Mouse (Mus musculus): ENCODE data around the gene Olfr784. TPM values are rescaled to one million over a fixed set of nuclear protein-coding genes. Genes with fewer than 3 reads are reported as not detected.
"Not testable (repeated sequence)": the region's sequence is repeated elsewhere in the genome, so short reads cannot be mapped to it uniquely, and the experiment has no call there.

The Olfr784 gene
- total RNA-seq (2014; rRNA removed) (0.09 and 0.13 TPM in 2 replicates), polyA plus RNA-seq (2012; rRNA removed) (not detected in 2 replicates)

DNA sequence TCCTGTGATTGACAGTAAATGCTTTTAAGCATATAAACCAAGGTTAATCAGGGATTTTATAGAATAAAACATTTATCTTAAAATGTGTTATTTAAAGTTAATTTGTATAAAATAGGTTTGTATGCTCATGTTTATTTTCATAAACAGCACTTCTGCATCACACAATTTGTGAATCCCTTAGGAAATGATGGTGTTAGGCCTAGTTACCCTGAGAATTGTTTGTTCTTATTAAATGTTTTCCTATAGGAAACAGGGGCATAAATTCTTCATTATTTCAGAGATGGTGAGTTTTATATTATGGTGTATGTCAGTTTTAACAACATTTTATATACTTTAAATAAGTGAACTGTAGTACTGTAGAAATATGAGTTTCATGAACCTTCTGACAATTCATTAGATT lies at the start of gene Olfr784:
TSS of gene Olfr784 (plus strand) at position 301 of the 400 bp plus-strand sequence.
- no peak for DNase-seq (ENCODE audit: extremely low read depth, low read depth, low spot score)
- Histone ChIP-seq H3K36me3 (ENCODE audit: control insufficient read depth, insufficient read depth, low read length) (no peaks in the 10 kb centered on the region), H3K27me3 (ENCODE audit: control insufficient read depth, insufficient read depth, low read length) (no peaks in the 10 kb centered on the region), H3K79me2 (ENCODE audit: control insufficient read depth, insufficient read depth, low read length) (no peaks in the 10 kb centered on the region), H3K4me1 (ENCODE audit: control insufficient read depth, insufficient read depth, low read length) (no peaks in the 10 kb centered on the region), H3K27ac (replicated peaks; ENCODE audit: insufficient read depth, low read depth, low read length) (no peak within 1 kb of the TSS), H3K4me3 (ENCODE audit: insufficient read depth, low read depth, low read length) (no peak within 1 kb of the TSS), H3K9ac (ENCODE audit: low read depth, low read length) (no peak within 1 kb of the TSS)
- TF ChIP-seq POLR2A (IDR thresholded peaks at IDR 0.05; ENCODE audit: extremely low read depth, insufficient read depth, low read length) (no peak), CTCF (IDR thresholded peaks at IDR 0.05; ENCODE audit: low read depth, low read length) (no peak)

DNA sequence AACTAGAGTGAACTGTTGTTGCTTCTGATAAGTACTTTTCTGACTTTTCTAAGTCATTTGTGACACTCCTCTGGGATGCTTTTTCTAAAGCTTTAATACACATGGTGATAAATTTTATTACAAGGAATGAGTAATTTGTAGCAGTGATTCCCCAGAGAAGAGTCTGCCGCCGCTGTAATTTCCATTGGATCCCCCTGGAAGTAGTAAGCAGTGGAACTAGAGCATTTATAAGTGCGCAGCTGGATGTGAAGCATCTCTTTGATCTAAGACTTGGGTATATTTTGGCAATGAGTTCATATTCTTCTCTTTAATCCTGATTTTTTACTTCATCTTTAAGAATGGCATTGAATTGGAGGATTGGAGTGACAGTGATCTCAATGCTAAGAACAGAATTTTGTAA lies 35.3 kb upstream of the Olfr784 start, which contains the start of gene Olfr782:
TSS of gene Olfr782 (plus strand) at position 301 of the 400 bp plus-strand sequence.
- no peaks in the 10 kb centered on the region for H3K4me1 ChIP-seq (ENCODE audit: control insufficient read depth, insufficient read depth, low read length)
- H3K27me3 ChIP-seq (ENCODE audit: control insufficient read depth, insufficient read depth, low read length): no peaks in the 10 kb centered on the region
- WGBS: 81% methylated on average over 3 of the region's 3 CpGs
- no peak for TF ChIP-seq CTCF (IDR thresholded peaks at IDR 0.05; ENCODE audit: low read depth, low read length)
- TF ChIP-seq POLR2A (IDR thresholded peaks at IDR 0.05; ENCODE audit: extremely low read depth, insufficient read depth, low read length): no peak
- no peaks in the 10 kb centered on the region for H3K79me2 ChIP-seq (ENCODE audit: control insufficient read depth, insufficient read depth, low read length)
- H3K4me3 ChIP-seq (ENCODE audit: insufficient read depth, low read depth, low read length): no peak within 1 kb of the TSS
- no peak within 1 kb of the TSS for H3K9ac ChIP-seq (ENCODE audit: low read depth, low read length)
- no peaks in the 10 kb centered on the region for H3K36me3 ChIP-seq (ENCODE audit: control insufficient read depth, insufficient read depth, low read length)
- DNase-seq (ENCODE audit: extremely low read depth, low read depth, low spot score): no peak
- no peak within 1 kb of the TSS for H3K27ac ChIP-seq (replicated peaks; ENCODE audit: insufficient read depth, low read depth, low read length)

DNA sequence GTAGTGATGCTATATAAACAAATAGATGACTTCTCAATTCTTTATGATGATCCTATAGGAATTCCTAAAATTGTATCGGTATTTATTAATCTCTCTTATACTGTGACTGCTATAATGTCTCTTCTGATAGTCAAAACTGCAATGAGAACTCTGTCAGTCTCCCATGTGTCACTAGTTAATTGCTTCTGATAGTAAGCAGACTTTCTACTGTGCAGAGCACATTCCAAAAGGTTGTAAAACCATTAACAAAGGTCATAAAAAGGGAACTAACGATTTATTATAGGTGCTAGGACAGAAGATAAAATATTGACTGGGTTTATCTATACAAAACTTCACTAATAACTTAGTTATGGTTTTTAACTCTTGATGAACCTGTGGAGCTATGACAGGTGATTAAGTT lies 31.4 kb upstream of the Olfr784 start:
- H3K4me3 ChIP-seq (ENCODE audit: insufficient read depth, low read depth, low read length); H3K27ac ChIP-seq (replicated peaks; ENCODE audit: insufficient read depth, low read depth, low read length); H3K79me2 ChIP-seq (ENCODE audit: control insufficient read depth, insufficient read depth, low read length); H3K27me3 ChIP-seq (ENCODE audit: control insufficient read depth, insufficient read depth, low read length); H3K36me3 ChIP-seq (ENCODE audit: control insufficient read depth, insufficient read depth, low read length); DNase-seq (ENCODE audit: extremely low read depth, low read depth, low spot score); H3K4me1 ChIP-seq (ENCODE audit: control insufficient read depth, insufficient read depth, low read length); H3K9ac ChIP-seq (ENCODE audit: low read depth, low read length): not testable (repeated sequence)
- 59% methylated on average over 2 of the region's 2 CpGs for WGBS

DNA sequence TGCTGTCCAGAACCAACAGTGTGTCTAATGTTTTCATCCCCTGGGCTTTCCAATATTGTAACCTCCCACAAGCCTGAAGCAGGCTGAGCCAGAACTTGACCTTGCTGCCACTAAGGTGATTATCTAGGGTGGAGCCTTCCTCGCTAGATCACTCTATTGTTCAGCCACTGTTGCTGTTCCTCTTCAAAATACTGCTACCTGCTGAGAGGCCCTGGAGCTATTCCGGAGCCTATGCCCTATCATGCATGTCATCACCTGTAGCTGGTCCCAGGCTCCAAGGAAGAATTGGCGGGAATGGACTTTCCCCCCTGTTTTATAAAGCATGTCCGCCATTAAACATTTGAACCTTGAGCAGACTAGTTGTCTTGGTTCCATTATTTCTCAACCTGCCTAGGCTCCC lies 27.4 kb upstream of the Olfr784 start:
- WGBS: 84% methylated on average over 4 of the region's 4 CpGs
- not testable (repeated sequence) for DNase-seq (ENCODE audit: extremely low read depth, low read depth, low spot score)

DNA sequence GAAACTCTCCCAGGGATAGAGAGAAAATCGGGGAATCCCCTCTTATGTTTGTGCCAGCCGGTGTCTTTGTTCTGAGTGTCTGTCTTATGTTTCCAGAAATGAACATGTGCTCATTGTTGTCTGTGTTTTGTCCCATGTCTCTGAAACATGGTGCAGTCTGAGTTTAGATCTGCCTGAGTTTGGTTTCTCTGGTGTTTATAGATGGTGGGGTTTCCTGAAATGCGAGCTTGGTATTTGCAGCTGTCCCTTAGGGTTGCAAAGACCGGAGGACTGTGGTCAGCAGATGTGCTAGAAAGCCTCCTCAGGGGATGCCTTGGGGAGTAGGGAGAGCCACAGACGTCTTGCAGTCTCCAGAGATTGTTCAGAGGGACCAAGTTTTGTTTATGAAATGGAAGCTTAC lies 26.6 kb upstream of the Olfr784 start:
- Histone ChIP-seq H3K79me2 (ENCODE audit: control insufficient read depth, insufficient read depth, low read length) (no peaks in the 10 kb centered on the region), H3K4me1 (ENCODE audit: control insufficient read depth, insufficient read depth, low read length) (no peaks in the 10 kb centered on the region), H3K4me3 (ENCODE audit: insufficient read depth, low read depth, low read length) (no peak overlapping the region), H3K36me3 (ENCODE audit: control insufficient read depth, insufficient read depth, low read length) (no peaks in the 10 kb centered on the region), H3K9ac (ENCODE audit: low read depth, low read length) (no peak overlapping the region), H3K27me3 (ENCODE audit: control insufficient read depth, insufficient read depth, low read length) (no peaks in the 10 kb centered on the region), H3K27ac (replicated peaks; ENCODE audit: insufficient read depth, low read depth, low read length) (no peak overlapping the region)
- WGBS: 74% methylated on average over 5 of the region's 5 CpGs
- no peak for DNase-seq (ENCODE audit: extremely low read depth, low read depth, low spot score)
- TF ChIP-seq POLR2A (IDR thresholded peaks at IDR 0.05; ENCODE audit: extremely low read depth, insufficient read depth, low read length) (no peak), CTCF (IDR thresholded peaks at IDR 0.05; ENCODE audit: low read depth, low read length) (no peak)

More for the DNA sequence above, 27.4 kb upstream of the Olfr784 start:
- not testable (repeated sequence) for H3K36me3 ChIP-seq (ENCODE audit: control insufficient read depth, insufficient read depth, low read length); H3K9ac ChIP-seq (ENCODE audit: low read depth, low read length); H3K27ac ChIP-seq (replicated peaks; ENCODE audit: insufficient read depth, low read depth, low read length); H3K27me3 ChIP-seq (ENCODE audit: control insufficient read depth, insufficient read depth, low read length); H3K79me2 ChIP-seq (ENCODE audit: control insufficient read depth, insufficient read depth, low read length); H3K4me1 ChIP-seq (ENCODE audit: control insufficient read depth, insufficient read depth, low read length); H3K4me3 ChIP-seq (ENCODE audit: insufficient read depth, low read depth, low read length)

DNA sequence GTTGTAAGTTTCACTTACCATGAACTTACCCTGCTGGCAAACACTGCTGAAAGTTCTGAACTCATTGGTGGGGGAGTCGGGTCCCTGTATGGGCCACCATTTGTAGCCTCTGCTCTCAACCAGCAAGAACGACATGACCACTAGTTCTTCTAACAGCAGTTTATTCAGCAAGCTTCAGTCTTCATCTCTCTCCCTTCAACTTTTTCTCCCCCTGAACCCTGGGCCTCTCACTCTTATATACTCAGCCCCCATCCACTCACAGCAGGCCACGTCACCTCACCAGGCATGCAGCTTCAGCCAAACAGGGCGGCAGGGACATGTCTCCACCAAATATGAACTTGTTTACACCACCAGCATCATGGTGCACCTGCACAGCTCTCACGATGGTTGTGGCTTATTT lies 9.8 kb upstream of the Olfr784 start:
- not testable (repeated sequence) for H3K79me2 ChIP-seq (ENCODE audit: control insufficient read depth, insufficient read depth, low read length); H3K27ac ChIP-seq (replicated peaks; ENCODE audit: insufficient read depth, low read depth, low read length); H3K36me3 ChIP-seq (ENCODE audit: control insufficient read depth, insufficient read depth, low read length); H3K4me3 ChIP-seq (ENCODE audit: insufficient read depth, low read depth, low read length); H3K27me3 ChIP-seq (ENCODE audit: control insufficient read depth, insufficient read depth, low read length); H3K9ac ChIP-seq (ENCODE audit: low read depth, low read length); H3K4me1 ChIP-seq (ENCODE audit: control insufficient read depth, insufficient read depth, low read length); DNase-seq (ENCODE audit: extremely low read depth, low read depth, low spot score)
- 81% methylated on average over 5 of the region's 5 CpGs for WGBS
